Mouse (Mus musculus): Measurements from ENCODE around the gene Wnt5b.

DNA sequence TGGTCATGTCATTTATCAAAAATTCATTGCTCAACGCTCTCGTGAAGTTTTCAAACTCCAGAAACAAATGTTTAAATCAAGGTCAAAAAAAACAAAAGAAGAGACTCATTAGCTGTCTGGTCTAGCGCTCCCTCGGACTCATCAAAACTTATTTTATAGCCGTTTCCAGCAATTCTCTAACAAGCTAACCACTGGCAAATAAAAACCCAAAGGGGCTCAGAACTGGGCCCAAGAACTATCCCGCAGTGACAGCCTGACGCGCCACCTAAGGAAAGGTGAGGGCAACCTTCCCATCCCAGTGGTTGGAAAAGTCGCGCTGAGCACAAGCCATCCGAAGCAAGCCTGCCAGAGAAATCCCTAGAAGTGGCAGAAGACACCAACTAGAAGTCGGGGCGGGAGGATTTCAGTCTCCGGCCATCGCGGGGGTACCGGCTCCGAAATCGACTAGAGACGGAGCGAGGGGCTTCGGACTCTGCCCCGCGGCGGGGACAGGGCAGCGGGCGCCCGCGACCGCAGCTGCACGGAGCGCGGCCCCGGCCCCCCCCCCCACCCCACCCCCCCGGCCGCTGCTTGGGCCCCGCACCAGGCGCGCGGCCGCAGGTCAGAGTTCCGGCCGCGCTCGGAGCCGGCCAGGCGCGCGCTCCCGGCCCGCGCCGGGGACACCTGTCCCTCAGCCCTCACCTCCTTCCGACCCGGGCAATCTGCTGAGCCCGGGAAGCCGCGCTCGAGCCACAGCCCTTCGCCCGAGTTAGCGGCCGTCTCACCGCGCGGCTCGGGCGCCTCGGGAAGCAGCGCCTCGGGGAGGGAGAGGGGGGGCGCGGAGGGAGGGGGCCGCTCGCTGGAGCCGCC lies 156.1 kb downstream of the Wnt5b start:
- TF ChIP-seq CHD2 (IDR thresholded peaks at IDR 0.05; ENCODE audit: low read depth, low read length) = no peak
- TF ChIP-seq ZC3H11A (IDR thresholded peaks at IDR 0.05; ENCODE audit: borderline replicate concordance, low read depth, low read length) = no peak
- TF ChIP-seq MAFK (IDR thresholded peaks at IDR 0.05; ENCODE audit: insufficient read depth, low read depth, low read length) = no peak
- no peak for TF ChIP-seq ZNF384 (IDR thresholded peaks at IDR 0.05; ENCODE audit: low read depth, low read length)
- no peak for TF ChIP-seq HCFC1 (IDR thresholded peaks at IDR 0.05; ENCODE audit: borderline replicate concordance, insufficient read depth, low read length)
